Mouse (Mus musculus) splenic B cell, adult 2 months (primary cell): Measurements from ENCODE around the gene Slc2a1.

Source experiments
- DNase-seq: peaks from one replicate; pipeline ENCODE4 v3.0.0-alpha.2; 2011; ENCODE audit warnings: low read depth, low spot score
- H3K27me3 ChIP-seq: 2 replicates; pipeline ENCODE4 v1.6.1; 2012; ENCODE audit warnings: mild to moderate bottlenecking, low read length, moderate library complexity, mixed read lengths; ENCODE audit not compliant: control insufficient read depth, poor library complexity, insufficient read depth, severe bottlenecking
- H3K36me3 ChIP-seq: 2 replicates; pipeline ENCODE4 v1.6.1; 2012; ENCODE audit warnings: mild to moderate bottlenecking, low read length, moderate library complexity, mixed read lengths; ENCODE audit not compliant: control insufficient read depth, poor library complexity, insufficient read depth, severe bottlenecking

Gene Slc2a1

DNA sequence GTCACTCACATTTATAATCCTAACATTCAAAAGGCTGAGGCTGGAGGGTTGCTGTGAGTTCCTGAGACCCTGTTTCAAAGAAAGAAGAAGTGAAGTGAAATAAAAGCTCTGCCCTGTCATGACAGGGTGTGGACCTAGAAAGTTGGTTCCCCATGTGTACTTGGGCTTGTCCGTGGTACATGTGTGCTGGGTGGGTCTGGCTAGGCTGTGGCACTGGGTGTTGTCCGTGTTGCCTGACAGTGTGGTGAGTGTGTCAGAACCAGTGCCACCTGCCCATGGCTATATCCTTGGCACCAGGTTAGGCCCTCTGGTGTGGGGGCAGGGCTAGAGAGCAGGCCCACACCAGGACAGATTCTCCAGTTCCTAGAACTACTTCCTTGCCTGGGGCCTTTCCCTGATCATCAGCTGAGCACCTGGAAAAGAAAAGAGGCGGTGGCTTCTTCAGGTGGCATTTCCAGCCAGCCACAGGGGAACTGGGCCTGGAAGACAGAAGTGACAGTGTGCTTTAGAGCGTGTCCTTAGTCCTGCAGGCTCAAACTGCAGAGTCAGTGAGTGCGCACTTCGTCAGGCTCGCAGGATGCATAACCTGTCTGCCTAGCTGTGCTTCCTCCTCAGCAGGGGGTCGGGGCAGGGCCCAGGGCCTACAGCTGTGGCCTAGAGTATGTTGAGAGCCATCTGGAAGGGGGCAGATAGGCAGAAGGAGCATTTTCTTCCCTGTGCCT lies 22.8 kb downstream of the Slc2a1 start:
- Histone ChIP-seq H3K27me3 (no peaks in the 10 kb centered on the region), H3K36me3 (peaks cover 12% of the 10 kb centered on the region)
- peak; percentile 53 for DNase-seq

DNA sequence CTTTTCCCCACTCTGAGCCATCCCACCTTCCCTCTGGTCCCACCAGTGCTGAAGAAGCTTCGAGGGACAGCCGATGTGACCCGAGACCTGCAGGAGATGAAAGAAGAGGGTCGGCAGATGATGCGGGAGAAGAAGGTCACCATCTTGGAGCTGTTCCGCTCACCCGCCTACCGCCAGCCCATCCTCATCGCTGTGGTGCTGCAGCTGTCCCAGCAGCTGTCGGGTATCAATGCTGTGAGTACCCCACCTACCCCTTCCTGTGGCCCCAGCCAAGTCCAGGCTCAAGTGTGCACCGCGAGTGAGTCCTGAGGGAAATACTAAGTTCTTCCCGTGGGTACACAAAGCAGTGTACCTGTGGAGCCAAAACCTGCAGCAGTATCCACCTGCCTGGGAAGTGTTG lies 24.8 kb downstream of the Slc2a1 start:
- Histone ChIP-seq H3K27me3 (no peaks in the 10 kb centered on the region), H3K36me3 (peaks cover 13% of the 10 kb centered on the region)
- no peak for DNase-seq

DNA sequence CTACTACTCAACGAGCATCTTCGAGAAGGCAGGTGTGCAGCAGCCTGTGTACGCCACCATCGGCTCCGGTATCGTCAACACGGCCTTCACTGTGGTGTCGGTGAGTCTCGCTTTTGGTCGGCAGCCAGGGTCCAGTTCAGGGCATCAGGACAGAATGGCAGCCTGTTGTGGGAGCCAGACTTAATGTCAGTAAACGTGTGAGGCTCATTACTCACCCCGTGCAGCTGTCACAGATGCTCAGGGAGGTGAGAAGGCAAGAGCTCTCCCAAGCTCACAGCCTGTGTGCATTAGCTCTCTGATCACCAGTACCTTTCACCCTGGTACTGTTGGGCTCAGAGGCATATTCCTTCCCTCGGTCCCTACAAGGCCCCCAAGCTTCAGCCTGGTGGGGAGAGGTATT lies 25.3 kb downstream of the Slc2a1 start:
- peaks cover 13% of the 10 kb centered on the region for H3K36me3 ChIP-seq
- DNase-seq, result no peak
- H3K27me3 ChIP-seq, result no peaks in the 10 kb centered on the region

GRCm38 (mm10) chr4:119137313-119137712 lies 28.8 kb downstream of the Slc2a1 start:
- Histone ChIP-seq H3K36me3 (peaks cover 11% of the 10 kb centered on the region), H3K27me3 (no peaks in the 10 kb centered on the region)
- DNase-seq, result no peak

- H3K27me3 ChIP-seq, result no peaks in the 10 kb centered on the region
- H3K36me3 ChIP-seq, result peaks cover 8% of the 10 kb centered on the region
- no peak for DNase-seq
These were observed 29.7 kb downstream of the Slc2a1 start for GRCm38 (mm10) chr4:119138171-119138570.

DNA sequence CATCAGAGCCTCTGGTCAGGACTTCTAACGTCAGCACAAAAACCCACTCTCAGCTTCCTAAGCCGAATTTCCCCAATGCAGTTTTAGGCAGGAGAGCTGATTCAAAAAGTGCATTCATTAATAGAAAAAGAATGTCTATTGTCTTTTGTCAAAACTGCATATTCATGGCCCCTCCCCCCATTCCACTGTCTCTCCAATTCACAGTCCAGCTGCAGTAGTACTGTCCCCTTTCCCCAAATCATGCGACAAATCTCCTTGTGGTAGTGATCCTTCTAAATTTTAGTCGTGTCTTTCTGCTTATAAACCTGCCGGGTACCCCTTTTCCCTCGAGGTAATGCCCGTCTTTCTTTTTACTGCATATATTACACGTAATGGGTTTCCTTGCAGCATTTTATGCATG lies 30.3 kb downstream of the Slc2a1 start:
- Histone ChIP-seq H3K27me3 (no peaks in the 10 kb centered on the region), H3K36me3 (peaks cover 6% of the 10 kb centered on the region)
- DNase-seq, result no peak

- peaks cover 4% of the 10 kb centered on the region; the same call in 1 of the 2 replicates for H3K36me3 ChIP-seq
- peak; percentile 75 for DNase-seq
- H3K27me3 ChIP-seq, result no peaks in the 10 kb centered on the region
These were observed 31.6 kb downstream of the Slc2a1 start for GRCm38 (mm10) chr4:119140126-119140525.

DNA sequence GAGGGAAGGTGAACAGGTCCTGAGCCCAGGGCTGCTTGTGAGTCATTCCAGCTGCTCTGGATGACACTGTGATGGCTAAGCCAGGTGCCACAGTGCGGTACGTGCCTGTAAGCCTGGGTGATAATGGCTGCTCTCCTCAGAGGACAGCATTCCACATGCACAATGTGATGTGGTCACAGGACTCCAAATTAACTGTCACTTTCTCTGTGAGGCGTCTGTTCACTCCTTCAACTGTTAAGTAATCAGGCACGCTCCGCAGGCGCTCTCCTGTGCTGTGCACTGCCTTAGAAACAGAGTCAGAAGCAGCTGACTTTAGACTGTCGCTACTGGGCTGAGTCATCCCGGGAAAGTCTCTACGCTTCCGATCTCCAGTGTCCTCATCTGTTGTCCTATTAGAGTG lies 32.7 kb downstream of the Slc2a1 start:
- no peaks in the 10 kb centered on the region for H3K27me3 ChIP-seq
- DNase-seq, result no peak
- peaks cover 3% of the 10 kb centered on the region; the same call in 1 of the 2 replicates for H3K36me3 ChIP-seq

- Histone ChIP-seq H3K27me3 (no peaks in the 10 kb centered on the region), H3K36me3 (peaks cover 1% of the 10 kb centered on the region; the same call in 1 of the 2 replicates)
- DNase-seq, result peak; percentile 70
These were observed 33.8 kb downstream of the Slc2a1 start for GRCm38 (mm10) chr4:119142230-119142871.

GRCm38 (mm10) chr4:119146816-119147215 lies 38.3 kb downstream of the Slc2a1 start:
- Histone ChIP-seq H3K36me3 (no peaks in the 10 kb centered on the region), H3K27me3 (no peaks in the 10 kb centered on the region)
- no peak for DNase-seq

DNA sequence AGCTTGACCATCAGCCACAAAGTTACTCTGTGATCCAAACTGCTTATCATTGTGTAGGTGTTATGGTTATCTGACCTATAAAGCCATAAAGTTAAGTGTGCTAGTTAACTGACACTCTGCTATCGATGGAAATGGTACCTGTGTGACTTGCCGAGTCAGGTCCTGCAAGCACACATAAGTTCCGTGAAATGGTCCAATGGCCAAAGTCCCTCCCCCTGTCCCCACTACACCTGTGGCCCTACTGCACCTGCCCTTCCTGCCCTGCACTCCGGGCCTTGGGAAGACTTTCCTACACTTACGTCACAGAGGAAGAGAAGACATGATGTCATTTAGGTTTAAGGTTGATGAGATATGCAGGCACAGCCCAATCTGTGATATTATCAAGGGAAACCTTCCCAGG lies 38.8 kb downstream of the Slc2a1 start:
- DNase-seq, result no peak
- no peaks in the 10 kb centered on the region for H3K36me3 ChIP-seq
- no peaks in the 10 kb centered on the region for H3K27me3 ChIP-seq

- Histone ChIP-seq H3K36me3 (no peaks in the 10 kb centered on the region), H3K27me3 (no peaks in the 10 kb centered on the region)
- DNase-seq, result no peak
These were observed 40.2 kb downstream of the Slc2a1 start for GRCm38 (mm10) chr4:119148741-119149140.

DNA sequence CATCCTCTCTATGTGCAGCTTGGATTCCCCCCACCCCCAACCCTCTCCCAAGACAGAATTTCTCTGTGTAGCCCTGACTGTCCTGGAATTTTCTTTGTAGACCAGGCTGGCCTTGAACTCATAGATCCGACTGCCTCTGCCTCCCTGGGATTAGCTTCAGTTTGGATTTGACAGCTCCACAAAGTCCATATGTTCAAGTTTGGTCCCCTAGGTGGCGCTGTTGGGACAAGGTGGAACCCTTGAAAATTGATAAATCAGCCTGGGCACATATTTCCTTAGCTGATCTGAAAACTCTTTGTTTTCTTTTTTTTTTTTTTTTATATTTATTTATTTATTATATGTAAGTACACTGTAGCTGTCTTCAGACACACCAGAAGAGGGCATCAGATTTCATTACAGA lies 48.7 kb downstream of the Slc2a1 start:
- H3K27me3 ChIP-seq, result no peaks in the 10 kb centered on the region
- H3K36me3 ChIP-seq, result no peaks in the 10 kb centered on the region
- DNase-seq, result peak; percentile 79

GRCm38 (mm10) chr4:119157891-119158290 lies 49.4 kb downstream of the Slc2a1 start:
- H3K36me3 ChIP-seq, result no peaks in the 10 kb centered on the region
- no peaks in the 10 kb centered on the region for H3K27me3 ChIP-seq
- DNase-seq, result no peak

DNA sequence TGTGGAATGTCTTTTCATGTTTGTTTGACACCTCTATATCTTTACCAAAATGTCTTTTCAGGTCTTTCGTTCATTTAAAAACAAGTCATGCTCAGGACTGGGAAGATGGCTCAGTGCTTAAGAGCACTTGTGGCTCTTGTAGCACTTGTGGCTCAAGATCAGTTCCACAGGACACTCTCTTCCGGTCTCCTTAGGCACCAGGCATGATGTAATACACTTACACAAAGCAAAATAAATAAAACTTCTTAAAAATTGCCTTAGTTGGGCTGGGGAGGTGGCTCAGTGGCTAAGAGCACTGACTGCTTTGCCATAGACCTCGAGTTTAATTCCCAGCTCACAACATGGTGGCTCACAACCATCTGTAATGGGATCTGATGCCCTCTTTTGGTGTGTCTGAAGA lies 52.8 kb downstream of the Slc2a1 start:
- no peaks in the 10 kb centered on the region for H3K27me3 ChIP-seq
- H3K36me3 ChIP-seq, result no peaks in the 10 kb centered on the region
- no peak for DNase-seq
